ENCODE assay signal across 20 mouse cellular contexts in genomic region chr12:3255966-3256365, GRCm38 (mm10). TPM values are rescaled to one million over a fixed set of nuclear protein-coding genes. Genes with fewer than 3 reads are reported as not detected.
A peak's percentile ranks its signal among the peaks of the same experiment; 100 is the strongest.
DNase-seq lines count a peak whose midpoint lies in the region; ATAC-seq and TF ChIP-seq lines count a peak whose summit lies in the region.
"Had no signal": no experiment of that assay in that cellular context is flagged by ENCODE, and none has a peak within 500 bp of the region (broad histone marks: within the 10 kb centered on the region; RNA-seq: fewer than 3 reads in every experiment).

No protein-coding gene starts in this region.

- 0 out of 2 replicates have a peak overlapping the region, but pooled peaks have one; percentile 5 for H3K27ac ChIP-seq in heart, embryonic 13.5 days (replicated peaks)
- H3K27ac ChIP-seq in MEL (ENCODE audit: control insufficient read depth, low read depth, low read length), result peak overlapping the region; percentile 36; the same call in 1 of the 2 replicates
- H3K27ac ChIP-seq: embryonic facial prominence, embryonic 12.5 days; forebrain, embryonic 15.5 days; hindbrain, embryonic 12.5 days had no signal

- no peaks in the 10 kb centered on the region for H3K27me3 ChIP-seq in heart, embryonic 13.5 days (replicated peaks)
- no peaks in the 10 kb centered on the region for H3K27me3 ChIP-seq in MEL (ENCODE audit: control insufficient read depth in 1 of 2, insufficient read depth in 2 of 2, low read length in 2 of 2)
- H3K27me3 ChIP-seq: embryonic facial prominence, embryonic 12.5 days; forebrain, embryonic 15.5 days; hindbrain, embryonic 12.5 days had no signal

- peaks cover 3% of the 10 kb centered on the region; the same call in 1 of the 2 replicates for H3K79me2 ChIP-seq in MEL (ENCODE audit: control insufficient read depth, insufficient read depth, low read length, poor library complexity)

- H3K4me1 ChIP-seq in heart, embryonic 13.5 days, result peaks cover 5% of the 10 kb centered on the region; the same call in 1 of the 2 replicates
- peaks cover 11 to 12% of the 10 kb centered on the region in 2 experiments for H3K4me1 ChIP-seq in MEL (ENCODE audit: control insufficient read depth in 1 of 2, insufficient read depth in 2 of 2, low read length in 2 of 2)
- H3K4me1 ChIP-seq: embryonic facial prominence, embryonic 12.5 days; forebrain, embryonic 15.5 days; hindbrain, embryonic 12.5 days had no signal

- H3K9ac ChIP-seq in heart, embryonic 13.5 days, result no peak overlapping the region
- H3K9ac ChIP-seq in MEL (ENCODE audit: control insufficient read depth, low read depth, low read length, poor library complexity, severe bottlenecking), result no peak overlapping the region
- H3K9ac ChIP-seq: embryonic facial prominence, embryonic 12.5 days; forebrain, embryonic 15.5 days; hindbrain, embryonic 12.5 days had no signal

- no peak for TF ChIP-seq EP300 in MEL (IDR thresholded peaks at IDR 0.05; ENCODE audit: low read depth in 1 of 2, low read length in 2 of 2)

- no peak overlapping the region for H3K4me3 ChIP-seq in heart, embryonic 13.5 days
- no peak overlapping the region for H3K4me3 ChIP-seq in MEL (ENCODE audit: control insufficient read depth in 1 of 2, insufficient read depth in 1 of 2, low read depth in 2 of 2, low read length in 2 of 2)
- H3K4me3 ChIP-seq: embryonic facial prominence, embryonic 12.5 days; forebrain, embryonic 15.5 days; hindbrain, embryonic 12.5 days had no signal

- no peak for ATAC-seq in heart, embryonic 13.5 days (ENCODE audit: extremely low read depth, insufficient number of reproducible peaks, low FRiP score, low TSS enrichment)
- ATAC-seq: forebrain, embryonic 15.5 days; hindbrain, embryonic 16.5 days; inflammation-experienced regulatory T-cells, adult 6 months; intestine, postnatal 0 days had no signal

- TF ChIP-seq CTCF in MEL (IDR thresholded peaks at IDR 0.05 in 2 of 3, conservative IDR thresholded peaks at IDR 0.05 in 1 of 3; ENCODE audit: control insufficient read depth in 1 of 3, insufficient read depth in 1 of 3, low read depth in 2 of 3, low read length in 3 of 3, poor library complexity in 1 of 3, severe bottlenecking in 1 of 3), result no peak

- H3K4me2 ChIP-seq in heart, embryonic 13.5 days, result no peak overlapping the region
- H3K4me2 ChIP-seq: embryonic facial prominence, embryonic 12.5 days; forebrain, embryonic 15.5 days; hindbrain, embryonic 12.5 days had no signal

- peaks cover 71% of the 10 kb centered on the region for H3K36me3 ChIP-seq in heart, embryonic 13.5 days
- H3K36me3 ChIP-seq in MEL (ENCODE audit: control insufficient read depth in 1 of 2, insufficient read depth in 2 of 2, low read length in 2 of 2), result peaks cover 20 to 26% of the 10 kb centered on the region in 2 experiments

- TF ChIP-seq POLR2A in MEL (IDR thresholded peaks at IDR 0.05; ENCODE audit: control insufficient read depth in 1 of 2, insufficient read depth in 1 of 2, low read depth in 1 of 2, low read length in 2 of 2, poor library complexity in 1 of 2), result no peak

- TF ChIP-seq RAD21 in MEL (IDR thresholded peaks at IDR 0.05; ENCODE audit: low read depth, low read length), result no peak

- no peaks in the 10 kb centered on the region for H3K9me3 ChIP-seq in heart, embryonic 13.5 days
- no peaks in the 10 kb centered on the region for H3K9me3 ChIP-seq in MEL (replicated peaks; ENCODE audit: insufficient read depth, low read length)
- H3K9me3 ChIP-seq: embryonic facial prominence, embryonic 12.5 days; forebrain, embryonic 15.5 days; hindbrain, embryonic 12.5 days had no signal

- DNase-seq in adrenal gland, adult 2 months, result peak; percentile 60
- DNase-seq in adrenal gland, postnatal 25 days, result no peak
- DNase-seq in heart, adult 11 months, result no peak
- DNase-seq in MEL (ENCODE audit: low read depth, low spot score) (no peak), adipocyte (ENCODE audit: low spot score) (peak; percentile 47)
- no peak for DNase-seq in kidney, postnatal 36 days
- DNase-seq in urinary bladder, postnatal 10 days (ENCODE audit: low spot score), result no peak
- DNase-seq: cerebellum, adult 11-12 months; cerebellum, adult 9-10 months; cerebellum, postnatal 25 days; gastrocnemius, postnatal 14 days; heart, postnatal 10 days; heart, postnatal 4 days had no signal

TF ChIP-seq in MEL, 35 proteins besides CTCF, POLR2A, EP300 and RAD21:
- no peak for TF ChIP-seq MYC (IDR thresholded peaks at IDR 0.05; ENCODE audit: low read depth, low read length)
- TF ChIP-seq RCOR1 (IDR thresholded peaks at IDR 0.05; ENCODE audit: low read depth, low read length), result no peak
- no peak for TF ChIP-seq ZKSCAN1 (IDR thresholded peaks at IDR 0.05; ENCODE audit: low read depth, low read length)
- TF ChIP-seq ZMIZ1 (IDR thresholded peaks at IDR 0.05; ENCODE audit: low read depth, low read length), result no peak
- no peak for TF ChIP-seq ZNF384 (IDR thresholded peaks at IDR 0.05; ENCODE audit: low read depth, low read length)
- TF ChIP-seq CHD1 (IDR thresholded peaks at IDR 0.05; ENCODE audit: low read depth, low read length), result no peak
- TF ChIP-seq MAZ (IDR thresholded peaks at IDR 0.05; ENCODE audit: low read depth, low read length), result no peak
- TF ChIP-seq USF1 (IDR thresholded peaks at IDR 0.05; ENCODE audit: low read depth, low read length), result no peak
- no peak for TF ChIP-seq POLR2AphosphoS2 (IDR thresholded peaks at IDR 0.05; ENCODE audit: low read length)
- TF ChIP-seq BHLHE40 (IDR thresholded peaks at IDR 0.05; ENCODE audit: borderline replicate concordance, low read depth, low read length), result no peak
- TF ChIP-seq CHD2 (IDR thresholded peaks at IDR 0.05; ENCODE audit: low read length), result no peak
- no peak for TF ChIP-seq ELF1 (IDR thresholded peaks at IDR 0.05; ENCODE audit: low read depth, low read length)
- no peak for TF ChIP-seq NRF1 (IDR thresholded peaks at IDR 0.05; ENCODE audit: insufficient read depth, low read depth, low read length, poor library complexity, severe bottlenecking)
- TF ChIP-seq NELFE (IDR thresholded peaks at IDR 0.05; ENCODE audit: low read depth, low read length), result no peak
- TF ChIP-seq MXI1 (IDR thresholded peaks at IDR 0.05; ENCODE audit: low read depth, low read length), result no peak
- no peak for TF ChIP-seq E2F4 (IDR thresholded peaks at IDR 0.05; ENCODE audit: borderline replicate concordance, low read depth, low read length)

RNA-seq across cellular contexts. Expression of gene Rab10, which starts 53.8 kb away (rescaled TPM):
- 100 to 1,000 TPM; 195 to 206 TPM for total RNA-seq in adrenal gland, adult 2 months (2021)
- polyA plus RNA-seq in adrenal gland, adult 2 months (2012; rRNA removed), result 60.6 and 65.6 TPM in 2 replicates
- total RNA-seq in adrenal gland, postnatal 25 days (2021), result 200 and 227 TPM in 2 replicates
- 59.8 and 60.8 TPM in 2 replicates for polyA plus RNA-seq in heart, embryonic 13.5 days (2015; fragmentation: Nextera tagmentation; extraction: Ambion mirVana)
- 62.5 and 67.7 TPM in 2 replicates for total RNA-seq in MEL (2012; rRNA removed)
- polyA plus RNA-seq in MEL (2012; ENCODE audit: insufficient read depth in 1 of 2, insufficient read length in 2 of 2, low read depth in 1 of 2, low replicate concordance in 2 of 2, missing spikeins in 1 of 2), result 10 to 100 TPM; 41.3 to 71.8 TPM

Comparison
In these comparisons a context has a peak if more than half of its experiments do, and no peak if none do; other contexts are left out.
1. DNase-seq: peak in adrenal gland, adult 2 months (single experiment) and adipocyte (single experiment); none in adrenal gland, postnatal 25 days (single experiment), heart, adult 11 months (single experiment), MEL (single experiment), kidney, postnatal 36 days (0 of 2) and urinary bladder, postnatal 10 days (single experiment).